Mouse (Mus musculus): Measurements from ENCODE around the gene Gm7544. TPM values are rescaled to one million over a fixed set of nuclear protein-coding genes. Genes with fewer than 3 reads are reported as not detected.

Gene Gm7544
- polyA plus RNA-seq, 1 experiment from 2014 or later = not detected

DNA sequence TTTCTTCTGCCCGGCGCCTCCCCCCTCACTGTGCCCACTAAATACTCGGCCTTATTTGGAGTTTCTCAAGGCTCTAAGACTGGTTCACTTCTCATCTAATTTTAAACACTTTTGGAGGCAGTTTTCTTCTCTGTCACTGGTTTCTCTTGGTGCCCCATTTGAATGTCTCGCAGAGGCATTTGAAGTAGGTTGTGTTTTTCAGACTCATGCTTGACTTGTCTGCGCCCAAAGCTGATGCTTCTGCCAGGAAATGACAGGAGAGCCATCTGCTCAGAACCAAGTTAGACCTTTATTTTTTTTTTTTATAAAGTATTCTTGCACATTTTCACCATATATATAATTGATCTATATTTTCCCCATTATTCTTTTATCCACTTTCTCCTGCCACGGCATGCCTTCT is 30.9 kb upstream of the Gm7544 start:
- ATAC-seq (ENCODE audit: insufficient read depth) (no peak), DNase-seq (no peak)
- Histone ChIP-seq H3K9me3 (ENCODE audit: low read depth, low read length) (peaks cover 6% of the 10 kb centered on the region; the same call in 1 of the 2 replicates), H3K27ac (ENCODE audit: low read depth) (no peak overlapping the region), H3K9ac (no peak overlapping the region), H3K4me1 (ENCODE audit: insufficient read depth) (no peaks in the 10 kb centered on the region), H3K36me3 (ENCODE audit: insufficient read depth) (no peaks in the 10 kb centered on the region), H3K4me3 (ENCODE audit: low read depth, low read length) (no peak overlapping the region), H3K27me3 (ENCODE audit: insufficient read depth, low read length) (no peaks in the 10 kb centered on the region), H3K4me2 (no peak overlapping the region)
- no peak for TF ChIP-seq CTCF (IDR thresholded peaks at IDR 0.05; ENCODE audit: low read depth)
- WGBS = 88% methylated on average over 6 of the region's 6 CpGs

DNA sequence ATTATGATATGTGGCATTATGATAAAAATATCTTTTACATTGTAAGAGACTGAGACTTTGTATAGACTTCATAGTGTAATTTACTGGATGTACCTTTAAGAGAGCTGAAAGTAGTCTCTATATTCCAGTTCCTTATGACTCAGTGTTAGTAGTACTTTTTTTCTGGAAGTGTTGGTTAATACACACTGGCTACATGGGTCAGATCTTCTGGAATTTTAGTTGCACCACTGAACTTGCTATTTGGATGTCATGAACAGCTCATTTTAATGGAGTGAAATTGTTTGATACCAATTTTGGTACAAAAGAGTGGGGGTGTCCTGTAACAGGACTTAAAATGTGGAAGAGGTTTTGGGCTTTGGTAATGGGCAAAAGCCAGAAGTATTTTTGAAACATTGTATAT is 22.0 kb upstream of the Gm7544 start:
- TF ChIP-seq CTCF (IDR thresholded peaks at IDR 0.05; ENCODE audit: low read depth) = no peak
- Histone ChIP-seq H3K36me3 (ENCODE audit: insufficient read depth) (no peaks in the 10 kb centered on the region), H3K9ac (no peak overlapping the region)

DNA sequence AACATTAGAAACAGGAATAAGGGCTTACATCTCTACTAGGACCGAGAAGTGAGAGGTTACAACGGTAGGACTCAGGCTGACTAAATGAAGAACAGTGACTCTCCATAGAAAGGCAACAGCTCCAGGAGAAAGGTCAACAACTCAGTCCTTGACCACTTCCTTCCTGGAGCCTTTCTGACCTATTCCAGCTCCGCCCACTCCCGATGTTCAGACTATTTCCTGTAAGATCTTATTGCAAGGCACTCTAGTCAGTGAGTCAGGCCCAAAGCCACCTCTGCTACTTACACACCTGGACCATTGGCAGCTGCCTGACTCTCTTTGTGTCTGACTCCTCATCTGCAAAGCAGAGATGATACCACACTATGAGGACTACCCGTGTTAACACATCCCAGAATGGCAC is 19.9 kb upstream of the Gm7544 start:
- DNase-seq (no peak), ATAC-seq (ENCODE audit: insufficient read depth) (no peak)
- Histone ChIP-seq H3K36me3 (ENCODE audit: insufficient read depth) (no peaks in the 10 kb centered on the region), H3K27ac (ENCODE audit: low read depth) (no peak overlapping the region), H3K4me2 (no peak overlapping the region), H3K4me3 (ENCODE audit: low read depth, low read length) (no peak overlapping the region), H3K9ac (no peak overlapping the region), H3K4me1 (ENCODE audit: insufficient read depth) (peaks cover 8% of the 10 kb centered on the region; the same call in 1 of the 2 replicates), H3K9me3 (ENCODE audit: low read depth, low read length) (no peaks in the 10 kb centered on the region), H3K27me3 (ENCODE audit: insufficient read depth, low read length) (no peaks in the 10 kb centered on the region)
- TF ChIP-seq CTCF (IDR thresholded peaks at IDR 0.05; ENCODE audit: low read depth) = no peak
- WGBS = 74% methylated on average over 5 of the region's 5 CpGs

More for the DNA sequence above, 22.0 kb upstream of the Gm7544 start:
- Histone ChIP-seq H3K4me3 (ENCODE audit: low read depth, low read length) (no peak overlapping the region), H3K27ac (ENCODE audit: low read depth) (no peak overlapping the region), H3K9me3 (ENCODE audit: low read depth, low read length) (no peaks in the 10 kb centered on the region), H3K27me3 (ENCODE audit: insufficient read depth, low read length) (no peaks in the 10 kb centered on the region), H3K4me2 (no peak overlapping the region), H3K4me1 (ENCODE audit: insufficient read depth) (no peaks in the 10 kb centered on the region)
- DNase-seq (no peak), ATAC-seq (ENCODE audit: insufficient read depth) (no peak)

DNA sequence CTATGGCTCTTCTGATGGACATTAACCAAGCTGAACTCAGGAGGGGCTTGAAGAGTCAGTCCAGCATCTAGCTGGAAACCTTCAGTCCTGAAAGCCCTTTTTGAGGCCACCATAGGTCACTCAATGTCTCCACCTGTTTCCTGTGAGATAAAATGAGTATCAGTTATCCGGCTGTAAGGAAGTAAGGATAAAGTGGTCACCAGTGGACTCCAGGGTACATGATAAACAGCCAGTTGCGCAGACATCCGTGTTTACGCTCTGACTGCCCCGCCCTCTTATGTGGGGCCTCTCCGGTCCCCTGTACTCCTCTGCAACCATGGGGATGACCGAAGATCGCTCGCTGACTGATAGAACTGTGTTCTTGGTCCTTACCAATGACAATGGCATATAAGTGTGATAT is 18.5 kb upstream of the Gm7544 start:
- Histone ChIP-seq H3K9me3 (ENCODE audit: low read depth, low read length) (no peaks in the 10 kb centered on the region), H3K4me1 (ENCODE audit: insufficient read depth) (peaks cover 8% of the 10 kb centered on the region; the same call in 1 of the 2 replicates), H3K4me3 (ENCODE audit: low read depth, low read length) (no peak overlapping the region), H3K27me3 (ENCODE audit: insufficient read depth, low read length) (no peaks in the 10 kb centered on the region), H3K36me3 (ENCODE audit: insufficient read depth) (no peaks in the 10 kb centered on the region), H3K27ac (ENCODE audit: low read depth) (no peak overlapping the region), H3K4me2 (0 out of 2 replicates have a peak overlapping the region, but pooled peaks have one; percentile 5), H3K9ac (no peak overlapping the region)
- WGBS = 71% methylated on average over 9 of the region's 9 CpGs
- peak; percentile 66 for DNase-seq
- peak; percentile 67; the same call in 1 of the 2 replicates for ATAC-seq (ENCODE audit: insufficient read depth)
- TF ChIP-seq CTCF (IDR thresholded peaks at IDR 0.05; ENCODE audit: low read depth) = no peak

DNA sequence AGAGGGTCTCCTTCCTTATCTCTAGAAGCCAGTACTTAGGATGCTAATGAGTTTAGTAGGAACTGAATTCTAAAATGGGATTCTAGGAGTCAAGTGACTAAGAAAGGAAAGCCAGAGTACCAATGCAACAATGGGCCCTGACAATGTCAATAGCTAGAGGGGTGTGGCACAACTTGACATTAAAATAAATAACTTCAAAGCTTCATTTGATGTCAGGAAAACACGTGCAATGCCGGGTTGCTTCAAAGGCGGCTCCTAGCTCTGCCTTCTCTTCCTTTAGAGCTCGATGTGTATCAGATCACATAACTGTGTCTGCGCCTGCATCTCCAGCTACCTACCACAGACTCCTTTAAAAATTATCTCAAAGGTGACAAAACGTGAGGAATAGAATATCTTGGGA is 18.1 kb upstream of the Gm7544 start:
- Histone ChIP-seq H3K9me3 (ENCODE audit: low read depth, low read length) (no peaks in the 10 kb centered on the region), H3K4me2 (0 out of 2 replicates have a peak overlapping the region, but pooled peaks have one; percentile 5), H3K4me3 (ENCODE audit: low read depth, low read length) (no peak overlapping the region), H3K36me3 (ENCODE audit: insufficient read depth) (no peaks in the 10 kb centered on the region), H3K27ac (ENCODE audit: low read depth) (no peak overlapping the region), H3K27me3 (ENCODE audit: insufficient read depth, low read length) (no peaks in the 10 kb centered on the region), H3K4me1 (ENCODE audit: insufficient read depth) (peaks cover 8% of the 10 kb centered on the region; the same call in 1 of the 2 replicates), H3K9ac (no peak overlapping the region)
- no peak for ATAC-seq (ENCODE audit: insufficient read depth)
- WGBS = 46% methylated on average over 6 of the region's 6 CpGs
- TF ChIP-seq CTCF (IDR thresholded peaks at IDR 0.05; ENCODE audit: low read depth) = no peak
- DNase-seq = peak; percentile 50

DNA sequence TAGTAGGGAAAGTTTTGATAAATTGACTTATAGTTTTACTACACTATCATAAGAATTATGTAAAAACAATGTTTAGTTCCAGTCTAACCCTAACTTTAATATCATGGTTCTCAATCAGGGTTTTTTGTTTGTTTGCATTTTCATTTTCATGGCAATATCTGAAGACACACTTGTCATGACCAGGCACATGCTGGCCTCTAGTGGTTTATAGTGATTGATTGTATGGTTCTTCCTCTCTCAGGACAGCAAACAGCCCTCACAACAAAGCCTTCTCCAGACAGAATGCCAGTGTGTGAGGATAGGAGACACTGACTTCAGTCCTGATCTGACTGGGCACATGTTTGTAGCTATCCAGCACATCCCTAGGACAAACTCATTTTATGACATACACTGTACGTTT is 17.4 kb upstream of the Gm7544 start:
- no peak for ATAC-seq (ENCODE audit: insufficient read depth)

DNA sequence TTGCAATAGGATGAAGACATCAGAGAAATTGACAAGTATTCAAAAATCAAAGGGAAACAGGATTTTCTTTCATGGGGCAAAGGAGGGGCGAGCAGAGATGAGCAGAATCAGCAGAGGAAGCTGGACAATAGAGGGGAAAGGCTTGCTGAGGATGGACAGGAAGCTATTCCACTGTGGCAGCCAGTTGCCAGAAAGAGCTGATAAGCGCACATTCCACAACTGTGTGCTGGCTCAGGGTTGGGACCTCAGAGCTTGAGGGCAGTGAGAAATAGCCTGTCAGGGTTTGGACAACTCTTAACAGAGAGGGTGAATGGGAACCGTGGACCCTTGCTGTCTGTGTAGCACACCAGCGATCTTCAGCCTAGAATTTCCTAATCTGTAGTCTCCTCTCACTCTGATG is 16.2 kb upstream of the Gm7544 start:
- Histone ChIP-seq H3K27me3 (ENCODE audit: insufficient read depth, low read length) (no peaks in the 10 kb centered on the region), H3K4me2 (no peak overlapping the region), H3K36me3 (ENCODE audit: insufficient read depth) (no peaks in the 10 kb centered on the region), H3K9me3 (ENCODE audit: low read depth, low read length) (no peaks in the 10 kb centered on the region), H3K4me3 (ENCODE audit: low read depth, low read length) (no peak overlapping the region), H3K9ac (no peak overlapping the region), H3K4me1 (ENCODE audit: insufficient read depth) (peaks cover 8% of the 10 kb centered on the region; the same call in 1 of the 2 replicates), H3K27ac (ENCODE audit: low read depth) (peak overlapping the region; percentile 67; the same call in 1 of the 2 replicates)
- TF ChIP-seq CTCF (IDR thresholded peaks at IDR 0.05; ENCODE audit: low read depth) = no peak
- WGBS = 17% methylated on average over 4 of the region's 4 CpGs
- DNase-seq = peak; percentile 69
- ATAC-seq (ENCODE audit: insufficient read depth) = peak; percentile 84

More for the DNA sequence above, 17.4 kb upstream of the Gm7544 start:
- DNase-seq = no peak
- 69% methylated on average over 1 of the region's 1 CpGs for WGBS
- Histone ChIP-seq H3K4me1 (ENCODE audit: insufficient read depth) (peaks cover 8% of the 10 kb centered on the region; the same call in 1 of the 2 replicates), H3K9me3 (ENCODE audit: low read depth, low read length) (no peaks in the 10 kb centered on the region), H3K36me3 (ENCODE audit: insufficient read depth) (no peaks in the 10 kb centered on the region), H3K4me2 (no peak overlapping the region), H3K27me3 (ENCODE audit: insufficient read depth, low read length) (no peaks in the 10 kb centered on the region), H3K4me3 (ENCODE audit: low read depth, low read length) (no peak overlapping the region), H3K9ac (no peak overlapping the region), H3K27ac (ENCODE audit: low read depth) (peak overlapping the region; percentile 69)
- TF ChIP-seq CTCF (IDR thresholded peaks at IDR 0.05; ENCODE audit: low read depth) = no peak

Measured in lung, embryonic 14.5 days (tissue).